Mouse (Mus musculus) hindbrain, embryonic 15.5 days (tissue): ENCODE data around the gene Sepsecs. TPM values are rescaled to one million over a fixed set of nuclear protein-coding genes. Genes with fewer than 3 reads are reported as not detected.

Experiments
- ATAC-seq: fragments of 200-750 bp; cut with Nextera tagmentation; 2 replicates; pipeline ENCODE4 v1.8.0; 2017; ENCODE audit warnings: low read depth, moderate number of reproducible peaks, moderate TSS enrichment; ENCODE audit not compliant: low FRiP score
- H3K27ac ChIP-seq: fragments of 300-500 bp; sonication (generic); replicated peaks from 2 replicates; pipeline ENCODE4 v1.5.1; 2015; ENCODE audit warnings: mild to moderate bottlenecking, inconsistent platforms
- H3K27me3 ChIP-seq: fragments of 300-500 bp; sonication (generic); 2 replicates; pipeline ENCODE4 v1.6.1; 2015; ENCODE audit warnings: control low read depth, inconsistent platforms
- H3K36me3 ChIP-seq: fragments of 300-500 bp; sonication (generic); 2 replicates; pipeline ENCODE4 v1.6.1; 2015; ENCODE audit warnings: control low read depth, inconsistent platforms
- H3K4me1 ChIP-seq: fragments of 300-500 bp; sonication (generic); replicated peaks from 2 replicates; pipeline ENCODE4 v1.6.1; 2015; ENCODE audit warnings: control low read depth, inconsistent platforms
- H3K4me2 ChIP-seq: fragments of 300-500 bp; sonication (generic); 2 replicates; pipeline ENCODE4 v1.6.1; 2015; ENCODE audit warnings: moderate library complexity, mild to moderate bottlenecking, inconsistent platforms
- H3K4me3 ChIP-seq: fragments of 300-500 bp; sonication (generic); 2 replicates; pipeline ENCODE4 v1.5.1; 2015; ENCODE audit warnings: mild to moderate bottlenecking, inconsistent platforms
- H3K9ac ChIP-seq: fragments of 300-500 bp; sonication (generic); 2 replicates; pipeline ENCODE4 v1.6.1; 2015; ENCODE audit warnings: inconsistent platforms
- H3K9me3 ChIP-seq: fragments of 300-500 bp; sonication (generic); 2 replicates; pipeline ENCODE4 v1.6.1; 2016; ENCODE audit warnings: control low read depth, inconsistent platforms
- WGBS: fragments of 180-500 bp; shearing (Covaris S2); methylation state at CpG from one replicate; pipeline ENCODE4 v1.1.7; 2015; 5-methylcytosine and 5-hydroxymethylcytosine counted together
- polyA plus RNA-seq: library from polyadenylated mRNA; unstranded; fragments of >200 nt; fragmentation: Nextera tagmentation; extraction: Ambion mirVana; gene quantifications from 2 replicates; pipeline ENCODE4 v1.2.1, GENCODE M21; 2015

Gene Sepsecs
- polyA plus RNA-seq, 1 experiment from 2014 or later = 6.8 TPM

- Histone ChIP-seq H3K9me3 (no peaks in the 10 kb centered on the region), H3K9ac (peak overlapping the region; percentile 38), H3K4me2 (peak overlapping the region; percentile 79), H3K36me3 (no peaks in the 10 kb centered on the region), H3K27ac (peak overlapping the region; percentile 83), H3K27me3 (no peaks in the 10 kb centered on the region), H3K4me1 (peaks cover 39% of the 10 kb centered on the region), H3K4me3 (peak overlapping the region; percentile 41)
- peak; percentile 79 for ATAC-seq
- under 1% methylated on average over 41 of the region's 41 CpGs for WGBS
Observed at GRCm38 (mm10) chr5:52618348-52619270, 50.9 kb downstream of the Sepsecs start.

DNA sequence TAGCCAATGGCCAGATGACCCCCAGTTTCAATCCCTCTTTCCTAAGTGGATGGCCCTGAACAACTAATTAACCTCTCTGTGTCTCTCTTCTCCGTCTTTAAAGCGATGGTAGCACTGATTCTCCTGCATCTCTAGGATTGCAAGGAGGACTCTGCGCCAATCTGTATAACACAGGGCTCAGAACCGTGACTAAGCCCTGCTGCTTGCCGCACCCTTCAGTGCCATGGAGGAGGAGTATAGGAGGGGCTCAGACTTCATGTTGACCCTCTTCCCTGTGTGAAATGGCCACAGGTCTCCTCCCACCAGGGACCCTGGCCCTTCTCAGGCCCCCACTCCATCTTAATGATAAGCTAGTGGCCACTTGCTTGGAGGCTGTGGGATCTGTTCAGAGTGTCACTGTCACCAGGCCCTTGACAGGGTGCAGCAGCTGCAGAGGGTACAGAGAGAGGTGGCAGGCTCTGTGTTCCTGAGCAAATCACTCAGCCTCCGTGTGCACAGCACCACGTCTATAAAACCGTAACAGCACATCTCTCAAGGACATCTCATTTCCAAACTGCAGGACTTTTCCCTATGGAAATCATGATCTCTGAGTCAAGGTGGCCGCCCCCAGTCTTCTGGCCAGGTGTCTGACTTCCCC, 51.7 kb downstream of the Sepsecs start:
- H3K4me2 ChIP-seq = peak overlapping the region; percentile 79
- 35% methylated on average over 9 of the region's 9 CpGs for WGBS
- no peaks in the 10 kb centered on the region for H3K36me3 ChIP-seq
- H3K4me3 ChIP-seq = no peak overlapping the region
- H3K27ac ChIP-seq = peak overlapping the region; percentile 83
- peak; percentile 46 for ATAC-seq
- H3K9me3 ChIP-seq = no peaks in the 10 kb centered on the region
- peaks cover 39% of the 10 kb centered on the region for H3K4me1 ChIP-seq
- no peak overlapping the region for H3K9ac ChIP-seq
- H3K27me3 ChIP-seq = no peaks in the 10 kb centered on the region

DNA sequence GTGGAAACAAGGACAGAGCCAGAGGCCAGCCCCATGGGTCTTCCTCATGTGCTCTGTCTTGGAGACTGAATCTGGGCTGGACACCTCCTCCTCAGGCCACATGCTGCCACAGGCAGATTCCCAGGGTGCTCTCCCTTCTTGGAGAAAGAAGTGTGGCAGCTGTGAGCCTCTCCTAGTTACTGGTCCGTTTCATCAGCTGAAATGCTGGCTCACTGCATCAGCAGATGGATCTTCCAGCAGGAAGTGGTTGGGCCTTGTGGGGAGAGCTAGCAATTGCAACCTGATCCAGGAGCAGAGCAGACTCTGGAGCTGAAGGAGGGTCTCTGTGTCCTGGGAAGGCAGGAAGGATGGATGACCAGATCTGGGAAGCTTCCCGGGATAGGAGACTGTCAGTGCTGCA, 53.0 kb downstream of the Sepsecs start:
- H3K27me3 ChIP-seq = no peaks in the 10 kb centered on the region
- WGBS = 31% methylated on average over 2 of the region's 2 CpGs
- no peak overlapping the region for H3K4me2 ChIP-seq
- H3K9me3 ChIP-seq = no peaks in the 10 kb centered on the region
- no peaks in the 10 kb centered on the region for H3K36me3 ChIP-seq
- no peak overlapping the region for H3K4me3 ChIP-seq
- peaks cover 39% of the 10 kb centered on the region for H3K4me1 ChIP-seq
- no peak for ATAC-seq
- H3K27ac ChIP-seq = peak overlapping the region; percentile 42
- no peak overlapping the region for H3K9ac ChIP-seq

- Histone ChIP-seq H3K4me3 (no peak overlapping the region), H3K4me2 (no peak overlapping the region), H3K27me3 (no peaks in the 10 kb centered on the region), H3K9ac (no peak overlapping the region), H3K9me3 (no peaks in the 10 kb centered on the region), H3K27ac (no peak overlapping the region), H3K36me3 (no peaks in the 10 kb centered on the region), H3K4me1 (peaks cover 39% of the 10 kb centered on the region)
- no peak for ATAC-seq
- 63% methylated on average over 9 of the region's 9 CpGs for WGBS
Observed at GRCm38 (mm10) chr5:52615421-52615820, 54.1 kb downstream of the Sepsecs start.

DNA sequence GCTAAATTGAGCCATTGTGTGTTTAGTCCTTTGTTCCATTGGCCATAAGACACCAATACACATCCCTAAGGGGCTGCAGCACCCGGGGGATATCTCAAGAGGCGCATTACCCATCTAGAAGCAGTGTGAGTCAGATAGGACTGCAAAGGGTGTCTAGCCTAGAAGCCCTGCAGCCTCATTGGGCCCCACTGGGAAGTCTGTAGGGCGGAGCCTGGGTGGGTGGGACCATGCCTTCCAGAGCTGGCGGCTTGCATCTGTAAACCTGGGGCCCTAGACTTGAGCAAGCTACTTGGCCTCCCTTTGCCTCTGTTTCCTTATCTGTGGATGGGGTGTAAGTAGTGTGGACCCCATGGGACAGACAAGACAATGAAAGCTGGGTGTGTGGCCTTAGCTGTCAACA, 54.8 kb downstream of the Sepsecs start:
- no peak overlapping the region for H3K4me2 ChIP-seq
- WGBS = 76% methylated on average over 4 of the region's 4 CpGs
- no peak for ATAC-seq
- H3K4me3 ChIP-seq = no peak overlapping the region
- H3K27me3 ChIP-seq = no peaks in the 10 kb centered on the region
- no peak overlapping the region for H3K27ac ChIP-seq
- H3K9me3 ChIP-seq = no peaks in the 10 kb centered on the region
- H3K9ac ChIP-seq = no peak overlapping the region
- H3K4me1 ChIP-seq = peaks cover 39% of the 10 kb centered on the region
- no peaks in the 10 kb centered on the region for H3K36me3 ChIP-seq

GRCm38 (mm10) chr5:52612776-52613175, 56.7 kb downstream of the Sepsecs start:
- Histone ChIP-seq H3K27me3 (no peaks in the 10 kb centered on the region), H3K36me3 (no peaks in the 10 kb centered on the region), H3K27ac (no peak overlapping the region), H3K9me3 (no peaks in the 10 kb centered on the region), H3K4me2 (no peak overlapping the region), H3K4me3 (no peak overlapping the region), H3K4me1 (peaks cover 27% of the 10 kb centered on the region), H3K9ac (no peak overlapping the region)
- 82% methylated on average over 6 of the region's 8 CpGs for WGBS
- ATAC-seq = no peak

DNA sequence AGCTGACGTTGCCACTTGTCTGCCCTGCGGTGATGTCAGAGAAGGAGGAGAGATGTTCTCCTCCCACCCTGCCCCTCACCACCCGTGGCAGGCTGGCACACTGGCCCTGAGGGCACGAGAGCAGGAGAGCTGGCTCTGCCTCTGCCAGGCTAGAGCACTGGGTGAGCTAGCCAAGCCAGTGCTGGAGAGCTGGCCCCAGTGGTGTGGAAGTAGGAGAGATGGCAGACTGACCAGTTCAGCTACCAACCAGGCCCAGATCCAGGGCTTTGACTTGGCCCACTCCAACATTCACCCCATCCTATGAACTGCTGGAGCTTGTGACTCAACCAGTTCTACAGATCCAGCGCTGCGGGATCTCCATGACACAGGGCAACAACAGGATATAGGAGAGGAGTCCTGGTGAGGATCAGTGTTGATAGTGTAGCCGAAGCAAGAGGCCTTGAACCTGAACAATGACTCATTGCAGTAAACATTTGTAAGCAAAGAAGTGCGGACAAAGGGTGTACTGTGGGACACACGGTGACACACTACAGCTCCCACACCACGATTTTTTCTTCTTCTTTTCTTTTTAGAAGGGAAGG, 58.1 kb downstream of the Sepsecs start:
- Histone ChIP-seq H3K36me3 (no peaks in the 10 kb centered on the region), H3K9me3 (0 out of 2 replicates have a peak, but pooled peaks cover 5% of the 10 kb centered on the region), H3K27ac (no peak overlapping the region), H3K9ac (no peak overlapping the region), H3K4me3 (no peak overlapping the region), H3K27me3 (no peaks in the 10 kb centered on the region), H3K4me1 (peaks cover 13% of the 10 kb centered on the region), H3K4me2 (no peak overlapping the region)
- 0 out of 2 replicates have a peak, but pooled peaks have one; percentile 47 for ATAC-seq
- 69% methylated on average over 10 of the region's 10 CpGs for WGBS

- 0 out of 2 replicates have a peak, but pooled peaks cover 2% of the 10 kb centered on the region for H3K4me1 ChIP-seq
- no peaks in the 10 kb centered on the region for H3K27me3 ChIP-seq
- ATAC-seq = no peak
- H3K9me3 ChIP-seq = 0 out of 2 replicates have a peak, but pooled peaks cover 5% of the 10 kb centered on the region
- 39% methylated on average over 4 of the region's 4 CpGs for WGBS
- no peaks in the 10 kb centered on the region for H3K36me3 ChIP-seq
- H3K4me3 ChIP-seq = no peak overlapping the region
- H3K27ac ChIP-seq = no peak overlapping the region
- H3K4me2 ChIP-seq = no peak overlapping the region
- no peak overlapping the region for H3K9ac ChIP-seq
Observed at GRCm38 (mm10) chr5:52610306-52610705, 59.2 kb downstream of the Sepsecs start.

- Histone ChIP-seq H3K4me3 (no peak overlapping the region), H3K27me3 (no peaks in the 10 kb centered on the region), H3K9me3 (0 out of 2 replicates have a peak, but pooled peaks cover 5% of the 10 kb centered on the region), H3K4me2 (no peak overlapping the region), H3K9ac (no peak overlapping the region), H3K4me1 (no peaks in the 10 kb centered on the region), H3K36me3 (no peaks in the 10 kb centered on the region), H3K27ac (no peak overlapping the region)
- no peak for ATAC-seq
- WGBS = 83% methylated on average over 10 of the region's 10 CpGs
Observed at GRCm38 (mm10) chr5:52609672-52610071, 59.8 kb downstream of the Sepsecs start.

- Histone ChIP-seq H3K27me3 (no peaks in the 10 kb centered on the region), H3K4me1 (no peaks in the 10 kb centered on the region), H3K9me3 (0 out of 2 replicates have a peak, but pooled peaks cover 5% of the 10 kb centered on the region), H3K4me3 (no peak overlapping the region), H3K27ac (no peak overlapping the region), H3K9ac (no peak overlapping the region), H3K4me2 (no peak overlapping the region), H3K36me3 (no peaks in the 10 kb centered on the region)
- 68% methylated on average over 6 of the region's 6 CpGs for WGBS
- no peak for ATAC-seq
Observed at GRCm38 (mm10) chr5:52604582-52605041, 64.9 kb downstream of the Sepsecs start.

DNA sequence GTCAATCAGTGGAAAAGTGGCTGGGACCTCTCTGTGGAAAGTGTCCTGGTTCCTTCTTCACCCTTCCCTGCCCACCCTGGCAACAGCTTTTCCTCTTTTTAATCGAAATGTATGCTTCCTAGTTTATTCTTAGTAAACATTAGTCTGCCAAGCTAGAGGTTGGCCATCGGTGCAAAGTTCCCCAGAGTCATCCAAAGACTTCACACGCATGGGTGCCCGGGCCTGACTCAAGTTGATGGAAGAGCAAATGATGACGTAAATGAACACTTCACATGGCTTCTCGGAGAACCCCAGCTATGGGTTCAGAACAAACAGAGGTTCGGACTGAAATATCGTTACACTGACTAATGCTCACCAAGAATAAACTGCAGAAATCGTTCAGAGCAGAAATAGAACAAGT, 78.9 kb downstream of the Sepsecs start:
- ATAC-seq = no peak
- Histone ChIP-seq H3K9ac (no peak overlapping the region), H3K36me3 (no peaks in the 10 kb centered on the region), H3K27ac (no peak overlapping the region), H3K9me3 (no peaks in the 10 kb centered on the region), H3K4me1 (no peaks in the 10 kb centered on the region), H3K4me3 (no peak overlapping the region), H3K27me3 (no peaks in the 10 kb centered on the region), H3K4me2 (no peak overlapping the region)
- WGBS = 90% methylated on average over 9 of the region's 9 CpGs
